Mouse (Mus musculus) A20 (cell line): ENCODE measurements around the gene 1700003H04Rik.

ENCODE experiments used
- DNase-seq: peaks from one replicate; pipeline ENCODE4 v3.0.0-alpha.2; 2011; ENCODE audit warnings: low read depth, low spot score

The 1700003H04Rik gene

DNA sequence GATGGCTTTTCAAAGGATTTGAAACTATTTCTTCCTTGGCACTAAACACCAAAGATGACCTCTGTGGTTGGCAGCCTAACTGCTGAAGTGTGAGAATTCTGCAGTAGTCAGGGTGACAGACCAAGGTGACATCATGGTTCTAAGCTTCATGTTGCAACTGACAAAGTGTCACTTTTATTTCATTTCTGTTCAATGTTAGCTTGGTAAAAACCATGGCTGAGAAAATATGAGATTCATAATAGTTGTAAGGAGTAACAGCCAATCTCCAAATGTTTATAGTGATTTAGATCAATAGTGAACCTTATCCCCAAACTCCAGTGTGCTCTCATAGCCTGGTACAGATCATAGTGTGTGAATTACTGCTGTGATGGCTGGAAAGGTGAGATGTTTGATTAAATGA is at the start of gene 1700003H04Rik:
1700003H04Rik (minus strand) TSS at position 101 of the 400 bp plus-strand sequence.
- no peak for DNase-seq

GRCm38 (mm10) chr3:124623031-124623430 is 42.1 kb upstream of the 1700003H04Rik start:
- no peak for DNase-seq

DNA sequence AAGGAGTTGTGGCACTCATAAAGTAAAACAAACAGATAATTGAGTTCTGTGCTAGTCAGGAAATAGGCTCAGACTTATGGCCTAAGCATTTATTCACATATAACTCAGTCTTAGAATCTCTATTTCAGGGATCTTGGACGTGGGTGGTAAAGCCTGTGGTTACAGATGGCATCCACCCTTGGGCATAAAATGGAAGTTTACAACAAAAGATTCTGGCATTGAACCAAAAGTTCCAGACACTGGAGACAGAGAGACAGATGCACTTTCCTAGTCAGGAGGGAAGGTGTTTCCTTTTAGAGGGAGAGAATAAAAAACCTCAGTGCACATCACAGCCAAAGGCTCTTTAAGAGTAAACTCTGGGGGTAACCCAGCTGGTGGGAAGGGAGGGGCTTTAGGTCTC is 32.4 kb upstream of the 1700003H04Rik start:
- DNase-seq: no peak

- no peak for DNase-seq
Measured at GRCm38 (mm10) chr3:124609956-124610355, 29.1 kb upstream of the 1700003H04Rik start.

- no peak for DNase-seq
Measured at GRCm38 (mm10) chr3:124606021-124606517, 25.2 kb upstream of the 1700003H04Rik start.

GRCm38 (mm10) chr3:124605518-124605917 is 24.6 kb upstream of the 1700003H04Rik start:
- DNase-seq: no peak

- no peak for DNase-seq
Measured at GRCm38 (mm10) chr3:124597789-124598188, 16.9 kb upstream of the 1700003H04Rik start.

DNA sequence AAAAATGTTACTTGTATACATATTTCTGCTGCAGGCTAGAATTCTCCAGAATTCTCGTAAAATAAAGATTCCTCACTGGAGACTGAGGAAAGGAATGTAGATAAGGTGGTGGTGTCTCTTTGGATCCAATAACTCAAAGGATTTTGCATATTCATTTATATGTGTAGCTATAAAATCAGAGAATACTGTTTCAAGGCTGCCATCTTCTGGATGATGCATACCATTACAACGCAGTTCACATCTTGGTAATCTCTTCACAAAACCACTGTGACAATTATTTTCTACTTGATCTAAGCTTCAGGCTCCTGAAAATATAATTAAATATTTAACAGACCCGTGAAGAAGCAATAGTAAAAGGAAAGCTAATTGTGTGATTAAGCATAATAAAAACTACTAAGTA is 6.6 kb upstream of the 1700003H04Rik start:
- no peak for DNase-seq

- no peak for DNase-seq
Measured at GRCm38 (mm10) chr3:124585761-124586160, 4.9 kb upstream of the 1700003H04Rik start.

DNA sequence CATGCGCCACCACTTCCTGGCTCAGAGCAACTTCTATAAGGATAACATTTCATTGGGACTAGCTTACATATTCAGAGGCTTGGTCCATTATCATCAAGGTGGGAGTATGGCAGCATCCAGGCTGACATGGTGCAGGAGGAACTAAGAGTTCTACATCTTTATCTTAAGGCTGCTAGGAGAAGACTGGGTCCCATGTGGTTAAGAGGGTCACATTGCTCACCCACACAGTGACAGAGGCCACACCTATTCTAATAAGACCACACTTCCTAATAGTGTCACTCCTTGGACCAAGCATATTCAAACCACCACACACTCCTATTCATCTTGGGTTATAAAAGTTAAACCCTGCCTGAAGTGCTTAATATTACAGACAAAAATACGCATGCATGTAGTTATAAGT is 23.6 kb downstream of the 1700003H04Rik start:
- DNase-seq: no peak

DNA sequence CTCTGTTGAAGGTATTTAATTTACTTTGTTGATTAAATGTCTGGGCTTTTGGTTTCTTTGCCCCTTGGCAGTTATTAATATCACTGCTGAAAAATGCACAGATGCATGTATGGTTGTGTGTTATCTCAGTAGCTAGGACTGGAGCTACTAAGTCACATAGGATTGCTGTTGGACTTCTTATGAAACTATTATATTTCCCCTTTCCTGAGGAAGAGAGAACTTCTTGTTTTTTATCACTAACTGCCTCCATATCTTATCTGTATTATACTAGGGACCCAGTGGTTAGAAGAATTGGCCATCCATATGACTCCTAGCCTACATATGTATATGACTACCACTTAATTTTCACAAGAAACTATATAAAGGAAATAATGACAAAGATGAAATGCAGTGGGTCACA is 24.9 kb downstream of the 1700003H04Rik start:
- DNase-seq: no peak

DNA sequence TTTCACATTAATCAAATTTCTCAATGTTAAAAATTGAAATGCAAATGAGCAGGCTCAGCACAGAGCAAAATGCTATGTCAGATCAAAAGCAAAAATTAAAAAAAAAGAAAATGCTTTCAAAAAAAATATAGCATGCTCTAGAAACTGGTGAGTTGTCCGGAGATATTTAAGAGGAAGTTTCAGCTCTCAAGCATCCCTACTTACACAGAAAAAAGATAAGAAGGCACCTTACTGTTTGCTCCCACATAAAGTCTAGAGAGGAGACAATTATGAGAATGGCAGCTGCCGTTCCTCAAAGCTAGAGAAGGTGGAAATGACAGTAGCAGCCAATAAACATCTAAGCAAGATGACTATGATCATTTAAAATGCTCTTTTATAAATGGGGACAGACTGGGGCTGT is 25.8 kb downstream of the 1700003H04Rik start:
- no peak for DNase-seq

DNA sequence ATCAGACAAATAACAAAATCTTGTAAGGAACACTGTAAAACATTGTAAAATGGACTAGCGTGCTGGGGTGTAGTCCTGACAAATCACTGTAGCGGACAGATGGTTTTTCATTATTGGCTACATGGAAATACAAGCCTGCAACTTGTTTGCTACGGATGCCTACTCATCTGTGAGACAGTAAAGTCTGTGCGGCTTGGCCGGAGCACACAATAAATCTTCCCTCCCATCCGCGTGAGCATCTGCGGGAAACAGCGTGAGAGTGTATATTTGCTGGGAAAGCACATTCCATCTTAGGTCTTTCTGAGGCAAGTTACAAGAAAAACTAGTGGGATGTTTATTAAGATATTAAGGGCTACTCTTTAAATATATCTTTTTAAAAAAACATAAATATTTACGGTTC is 32.0 kb downstream of the 1700003H04Rik start:
- DNase-seq: no peak

DNA sequence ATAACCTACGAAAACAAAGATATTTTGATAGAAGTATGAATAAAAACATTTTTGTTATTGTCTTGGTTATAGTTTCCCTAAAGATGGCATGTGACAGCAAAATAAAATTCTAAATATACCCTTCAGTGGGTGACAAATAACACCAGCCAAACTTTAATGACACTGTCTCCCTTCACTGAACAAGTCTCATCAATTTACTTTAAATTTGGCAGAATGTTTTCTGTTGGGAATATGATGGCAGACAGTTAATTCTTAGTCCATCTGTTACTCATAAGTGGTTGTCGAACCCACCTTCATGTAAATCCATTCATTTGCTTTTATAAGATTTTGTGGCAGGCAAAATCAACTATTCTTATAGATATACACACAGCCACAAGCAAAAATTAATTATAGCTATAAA is 42.6 kb downstream of the 1700003H04Rik start:
- DNase-seq: no peak

DNA sequence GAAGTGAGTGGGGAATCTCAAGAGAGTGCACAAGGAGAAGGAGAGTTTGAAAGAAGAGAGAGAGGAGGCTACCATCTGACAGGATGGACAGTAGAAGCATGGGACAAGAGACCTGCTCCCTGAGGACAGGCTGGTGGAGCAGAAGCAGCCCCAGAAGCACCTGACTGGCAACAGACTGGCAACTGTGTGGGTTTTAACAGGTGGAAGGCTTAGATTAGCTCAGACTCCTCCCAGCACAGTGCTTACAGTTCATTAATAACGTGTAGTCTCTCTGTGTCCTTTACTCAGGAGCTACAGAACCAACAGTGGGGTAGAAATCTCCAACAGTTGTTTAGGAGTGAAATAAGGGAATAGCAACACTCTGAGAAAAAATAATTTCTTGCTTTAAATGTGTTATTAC is 44.3 kb downstream of the 1700003H04Rik start:
- no peak for DNase-seq

GRCm38 (mm10) chr3:124518786-124519185 is 62.1 kb downstream of the 1700003H04Rik start:
- DNase-seq: no peak
